Mouse (Mus musculus) MEL (cell line): ENCODE data around the gene Cadps.

ENCODE experiments used
- CTCF ChIP-seq, 3 experiments: IDR thresholded peaks in 2 of 3; conservative IDR thresholded peaks in 1 of 3; 2 replicates each; pipeline ENCODE4 v1.5.1; 2011 to 2012; ENCODE audit warnings: low read length in 3 of 3, low read depth in 2 of 3, mild to moderate bottlenecking in 2 of 3, improper control_type of control experiment in 1 of 3, inconsistent platforms in 1 of 3, mixed read lengths in 1 of 3, moderate library complexity in 1 of 3; ENCODE audit not compliant: control insufficient read depth in 1 of 3, insufficient read depth in 1 of 3, poor library complexity in 1 of 3, severe bottlenecking in 1 of 3
- POLR2A ChIP-seq, 2 experiments: IDR thresholded peaks; 2 replicates each; pipeline ENCODE4 v1.6.1; 2011 to 2012; ENCODE audit warnings: low read length in 2 of 2, mild to moderate bottlenecking in 2 of 2, control low read depth in 1 of 2, improper control_type of control experiment in 1 of 2, low read depth in 1 of 2, moderate library complexity in 1 of 2; ENCODE audit not compliant: control insufficient read depth in 1 of 2, insufficient read depth in 1 of 2, poor library complexity in 1 of 2
- USF1 ChIP-seq: IDR thresholded peaks from 2 replicates; pipeline ENCODE4 v1.6.1; 2014; ENCODE audit warnings: low read depth, mild to moderate bottlenecking, inconsistent platforms, low read length, improper control_type of control experiment, moderate library complexity
- ZC3H11A ChIP-seq: IDR thresholded peaks from 2 replicates; pipeline ENCODE4 v1.6.1; 2012; ENCODE audit warnings: low read depth, mild to moderate bottlenecking, inconsistent platforms, low read length, improper control_type of control experiment

GRCm38 (mm10) chr14:12602080-12602479 lies 220.8 kb downstream of the Cadps start:
- TF ChIP-seq CTCF (IDR thresholded peaks at IDR 0.05 in 2 of 3, conservative IDR thresholded peaks at IDR 0.05 in 1 of 3; ENCODE audit: control insufficient read depth in 1 of 3, insufficient read depth in 1 of 3, low read depth in 2 of 3, low read length in 3 of 3, poor library complexity in 1 of 3, severe bottlenecking in 1 of 3) (no peak), USF1 (no peak), POLR2A (IDR thresholded peaks at IDR 0.05; ENCODE audit: control insufficient read depth in 1 of 2, insufficient read depth in 1 of 2, low read depth in 1 of 2, low read length in 2 of 2, poor library complexity in 1 of 2) (no peak), ZC3H11A (no peak)
